Mouse (Mus musculus) cerebellum, adult 2 months (tissue): ENCODE data around the gene Ghrhr.

Experiments
- CTCF ChIP-seq: fragments of 200-500 bp; IDR thresholded peaks from 2 replicates; pipeline ENCODE4 v1.5.1; 2011; ENCODE audit warnings: low read depth, mild to moderate bottlenecking, control low read depth, low read length, moderate library complexity, borderline replicate concordance; ENCODE audit not compliant: insufficient read depth
- POLR2A ChIP-seq: fragments of 200-500 bp; IDR thresholded peaks from 2 replicates; pipeline ENCODE4 v1.6.1; 2011; ENCODE audit warnings: low read length, control low read depth, borderline replicate concordance; ENCODE audit not compliant: insufficient read depth

- TF ChIP-seq POLR2A: no peak
- TF ChIP-seq CTCF: no peak
Observed at GRCm38 (mm10) chr6:55346491-55346890, 29.6 kb upstream of the Ghrhr start.
